Mouse (Mus musculus) kidney, postnatal 0 days (tissue): ENCODE measurements around the gene Kif14. TPM values are rescaled to one million over a fixed set of nuclear protein-coding genes. Genes with fewer than 3 reads are reported as not detected.
A peak's percentile ranks its signal among the peaks of the same experiment; 100 is the strongest.
"Not testable (repeated sequence)": the region's sequence is repeated elsewhere in the genome, so short reads cannot be mapped to it uniquely, and the experiment has no call there.

Experiments
- ATAC-seq: fragments of 200-750 bp; cut with Nextera tagmentation; replicated peaks from 2 replicates; pipeline ENCODE4 v1.8.0; 2017; ENCODE audit warnings: low read depth, moderate number of reproducible peaks, moderate TSS enrichment, moderate library complexity; ENCODE audit not compliant: low FRiP score
- DNase-seq: peaks from one replicate; pipeline ENCODE4 v3.0.0-alpha.2; 2016; ENCODE audit warnings: low spot score
- H3K27ac ChIP-seq: fragments of 300-500 bp; sonication (generic); 2 replicates; pipeline ENCODE4 v1.5.1; 2014; ENCODE audit warnings: mild to moderate bottlenecking
- H3K27me3 ChIP-seq: fragments of 300-500 bp; sonication (generic); 2 replicates; pipeline ENCODE4 v1.6.1; 2014; ENCODE audit warnings: low read length, mixed read lengths; ENCODE audit not compliant: insufficient read depth
- H3K36me3 ChIP-seq: fragments of 300-500 bp; sonication (generic); 2 replicates; pipeline ENCODE4 v1.6.1; 2014; ENCODE audit warnings: low read length, mixed read lengths; ENCODE audit not compliant: insufficient read depth
- H3K4me1 ChIP-seq: fragments of 300-500 bp; sonication (generic); replicated peaks from 2 replicates; pipeline ENCODE4 v1.6.1; 2014; ENCODE audit warnings: antibody characterized with exemption, low read length, mixed read lengths; ENCODE audit not compliant: insufficient read depth
- H3K4me2 ChIP-seq: fragments of 300-500 bp; sonication (generic); 2 replicates; pipeline ENCODE4 v1.6.1; 2014; ENCODE audit warnings: mild to moderate bottlenecking, low read length, moderate library complexity, mixed read lengths
- H3K4me3 ChIP-seq: fragments of 300-500 bp; sonication (generic); replicated peaks from 2 replicates; pipeline ENCODE4 v1.5.1; 2014; ENCODE audit warnings: low read depth, low read length
- H3K9ac ChIP-seq: fragments of 300-500 bp; sonication (generic); 2 replicates; pipeline ENCODE4 v1.6.1; 2014; ENCODE audit warnings: low read depth, low read length
- H3K9me3 ChIP-seq: fragments of 300-500 bp; sonication (generic); replicated peaks from 2 replicates; pipeline ENCODE4 v1.6.1; 2016; ENCODE audit warnings: low read length, inconsistent platforms, mixed read lengths
- CTCF ChIP-seq: IDR thresholded peaks from 2 replicates; pipeline ENCODE4 v1.5.1; 2016; ENCODE audit warnings: antibody characterized with exemption, low read depth, mild to moderate bottlenecking, moderate library complexity
- WGBS: fragments of 180-500 bp; shearing (Covaris S2); extraction: QIAGEN DNeasy Blood & Tissue Kit; methylation state at CpG from one replicate; pipeline ENCODE4 v1.1.7; 2014; 5-methylcytosine and 5-hydroxymethylcytosine counted together
- polyA plus RNA-seq: library from polyadenylated mRNA; unstranded; fragments of >200 nt; fragmentation: Nextera tagmentation; extraction: Ambion mirVana; gene quantifications from 2 replicates; pipeline ENCODE4 v1.2.1, GENCODE M21; 2015

The Kif14 gene
- polyA plus RNA-seq, 1 experiment from 2014 or later, result 2.0 TPM

- DNase-seq (no peak), ATAC-seq (no peak)
- Histone ChIP-seq H3K27ac (no peak overlapping the region), H3K4me1 (peaks cover 4% of the 10 kb centered on the region; the same call in 1 of the 2 replicates), H3K9ac (no peak overlapping the region), H3K9me3 (no peaks in the 10 kb centered on the region), H3K4me3 (no peak overlapping the region), H3K27me3 (no peaks in the 10 kb centered on the region), H3K36me3 (0 out of 2 replicates have a peak, but pooled peaks cover 9% of the 10 kb centered on the region), H3K4me2 (no peak overlapping the region)
- TF ChIP-seq CTCF, result no peak
- WGBS, result 80% methylated on average over 4 of the region's 4 CpGs
Observed at GRCm38 (mm10) chr1:136469408-136469807, 3.3 kb downstream of the Kif14 start.

DNA sequence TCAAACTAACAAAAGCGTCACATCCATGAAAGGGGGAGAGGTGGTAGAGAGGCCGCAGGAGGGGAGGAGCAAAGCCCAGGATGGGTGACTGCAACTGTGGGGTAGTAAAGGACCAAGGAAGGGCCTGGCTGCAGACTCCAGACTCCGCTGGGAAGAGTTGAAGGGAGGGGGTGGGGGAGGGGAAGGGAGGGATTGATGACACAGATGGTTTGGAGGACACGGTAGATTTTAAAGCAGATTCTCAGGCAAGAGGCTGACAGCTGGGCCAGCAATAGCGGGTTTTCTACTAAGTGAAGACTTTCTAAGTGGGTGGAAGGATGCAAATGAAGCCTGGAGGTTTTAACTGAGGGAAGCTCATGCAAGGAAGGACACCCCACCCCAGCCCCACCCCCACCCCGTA, 4.3 kb downstream of the Kif14 start:
- no peak for DNase-seq
- 0 out of 2 replicates have a peak, but pooled peaks cover 10% of the 10 kb centered on the region for H3K36me3 ChIP-seq
- H3K27me3 ChIP-seq, result no peaks in the 10 kb centered on the region
- TF ChIP-seq CTCF, result no peak
- no peak overlapping the region for H3K9ac ChIP-seq
- H3K9me3 ChIP-seq, result no peaks in the 10 kb centered on the region
- 20% methylated on average over 6 of the region's 6 CpGs for WGBS
- H3K4me2 ChIP-seq, result no peak overlapping the region
- H3K4me3 ChIP-seq, result no peak overlapping the region
- no peak for ATAC-seq
- H3K4me1 ChIP-seq, result peaks cover 4% of the 10 kb centered on the region; the same call in 1 of the 2 replicates
- H3K27ac ChIP-seq, result no peak overlapping the region

DNA sequence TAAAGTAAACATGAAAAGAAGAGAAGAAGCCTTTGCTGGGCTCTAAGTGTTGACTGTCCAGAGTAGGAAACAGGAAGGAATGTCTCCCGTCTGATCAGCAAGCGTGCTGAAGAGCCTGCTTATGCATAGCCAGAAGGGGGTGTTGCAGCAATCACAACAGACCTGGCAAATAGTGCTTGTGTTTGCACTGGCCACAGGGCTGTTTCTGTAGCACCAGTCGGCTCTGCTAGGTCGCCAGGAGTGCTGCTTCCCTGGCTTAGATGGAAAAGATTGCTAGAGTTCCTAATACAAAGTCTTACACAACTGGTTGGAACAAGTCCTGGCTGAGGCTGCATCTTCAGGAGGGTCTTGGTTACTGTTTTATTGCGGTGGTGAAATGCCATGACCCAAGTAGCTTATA, 25.5 kb downstream of the Kif14 start:
- no peak for ATAC-seq
- TF ChIP-seq CTCF, result peak; percentile 6; the same call in 1 of the 2 replicates
- Histone ChIP-seq H3K4me2 (no peak overlapping the region), H3K27me3 (no peaks in the 10 kb centered on the region), H3K9ac (no peak overlapping the region), H3K36me3 (peaks cover 23% of the 10 kb centered on the region), H3K27ac (no peak overlapping the region), H3K4me3 (no peak overlapping the region), H3K9me3 (no peaks in the 10 kb centered on the region), H3K4me1 (no peaks in the 10 kb centered on the region)
- 85% methylated on average over 5 of the region's 5 CpGs for whole genome bisulfite sequencing
- DNase-seq, result no peak

- H3K36me3 ChIP-seq, result peaks cover 23% of the 10 kb centered on the region
- H3K9ac ChIP-seq, result no peak overlapping the region
- H3K27ac ChIP-seq, result no peak overlapping the region
- TF ChIP-seq CTCF, result no peak
- H3K4me2 ChIP-seq, result no peak overlapping the region
- H3K27me3 ChIP-seq, result no peaks in the 10 kb centered on the region
- 90% methylated on average over 2 of the region's 2 CpGs for WGBS
- no peak overlapping the region for H3K4me3 ChIP-seq
- ATAC-seq (no peak), DNase-seq (no peak)
- H3K9me3 ChIP-seq, result no peaks in the 10 kb centered on the region
- no peaks in the 10 kb centered on the region for H3K4me1 ChIP-seq
Observed at GRCm38 (mm10) chr1:136492232-136492631, 26.1 kb downstream of the Kif14 start.

- peaks cover 14% of the 10 kb centered on the region; the same call in 1 of the 2 replicates for H3K36me3 ChIP-seq
Observed at GRCm38 (mm10) chr1:136499317-136499716, 33.2 kb downstream of the Kif14 start.

DNA sequence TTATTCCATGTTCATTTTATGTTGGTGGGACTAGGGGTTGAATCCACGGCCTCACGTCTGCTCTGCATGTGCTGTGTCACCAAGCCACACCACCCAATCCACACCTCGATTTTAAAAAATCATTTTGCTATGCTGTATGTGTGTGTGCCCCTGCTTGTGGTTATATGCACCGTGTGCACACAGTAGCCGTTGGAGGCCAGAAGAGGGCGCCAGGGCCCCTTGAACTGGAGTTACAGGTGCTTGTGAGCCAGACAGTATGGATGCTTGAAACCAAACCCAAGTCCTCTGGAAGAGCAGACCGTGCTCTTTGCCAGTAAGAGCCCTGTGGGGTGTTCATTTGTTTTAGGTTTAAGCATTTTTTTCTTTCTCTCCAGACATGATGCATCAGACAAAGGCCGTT, 36.8 kb downstream of the Kif14 start:
- H3K36me3 ChIP-seq, result peaks cover 4% of the 10 kb centered on the region; the same call in 1 of the 2 replicates
- H3K4me1 ChIP-seq, result no peaks in the 10 kb centered on the region
- WGBS, result 97% methylated on average over 8 of the region's 8 CpGs
- H3K9me3 ChIP-seq, result no peaks in the 10 kb centered on the region; the same call in 1 of the 2 replicates
- H3K27me3 ChIP-seq, result no peaks in the 10 kb centered on the region
- ATAC-seq (no peak), DNase-seq (no peak)
- H3K9ac ChIP-seq, result no peak overlapping the region
- H3K4me2 ChIP-seq, result no peak overlapping the region
- H3K27ac ChIP-seq, result no peak overlapping the region
- TF ChIP-seq CTCF, result no peak
- H3K4me3 ChIP-seq, result no peak overlapping the region

More at GRCm38 (mm10) chr1:136499317-136499716, 33.2 kb downstream of the Kif14 start:
- WGBS, result 81% methylated on average over 13 of the region's 13 CpGs
- Histone ChIP-seq H3K9me3 (no peaks in the 10 kb centered on the region; the same call in 1 of the 2 replicates), H3K4me1 (no peaks in the 10 kb centered on the region), H3K27ac (no peak overlapping the region), H3K9ac (no peak overlapping the region), H3K4me2 (no peak overlapping the region), H3K4me3 (no peak overlapping the region), H3K27me3 (no peaks in the 10 kb centered on the region)
- DNase-seq, result no peak
- no peak for TF ChIP-seq CTCF
- no peak for ATAC-seq

- not testable (repeated sequence) for H3K27me3 ChIP-seq, H3K36me3 ChIP-seq, H3K4me2 ChIP-seq, H3K4me3 ChIP-seq, H3K9me3 ChIP-seq, H3K9ac ChIP-seq, H3K27ac ChIP-seq, DNase-seq, ATAC-seq, H3K4me1 ChIP-seq
- 71% methylated on average over 10 of the region's 10 CpGs for WGBS
Observed at GRCm38 (mm10) chr1:136506255-136506654, 40.1 kb downstream of the Kif14 start.
